In genomic region chr14:8042577-8042976, GRCm38 (mm10) we compare ENCODE assay signal across 37 mouse cellular contexts. TPM values are rescaled to one million over a fixed set of nuclear protein-coding genes. Genes with fewer than 3 reads are reported as not detected.
"Had no signal": no experiment of that assay in that cellular context is flagged by ENCODE, and none has a peak within 500 bp of the region (broad histone marks: within the 10 kb centered on the region; RNA-seq: fewer than 3 reads in every experiment).

No protein-coding gene starts in this region.

- ATAC-seq: hindbrain, embryonic 16.5 days; hindbrain, postnatal 0 days; inflammation-experienced regulatory T-cells, adult 6 months; intestine, embryonic 15.5 days; intestine, embryonic 16.5 days; intestine, postnatal 0 days had no signal

- H3K27me3 ChIP-seq: heart, embryonic 13.5 days; heart, embryonic 15.5 days; hindbrain, embryonic 12.5 days; hindbrain, embryonic 13.5 days; hindbrain, embryonic 15.5 days; intestine, embryonic 15.5 days; kidney, embryonic 15.5 days had no signal

- H3K4me3 ChIP-seq: heart, embryonic 13.5 days; heart, embryonic 15.5 days; hindbrain, embryonic 10.5 days; hindbrain, embryonic 12.5 days; hindbrain, embryonic 13.5 days; hindbrain, embryonic 15.5 days; intestine, embryonic 15.5 days; kidney, embryonic 15.5 days; layer of hippocampus, adult 2 months; left cerebral cortex, adult 2 months had no signal

- H3K4me2 ChIP-seq: heart, embryonic 11.5 days; heart, embryonic 13.5 days; heart, embryonic 15.5 days; hindbrain, embryonic 12.5 days; hindbrain, embryonic 13.5 days; hindbrain, embryonic 14.5 days; hindbrain, embryonic 15.5 days; intestine, embryonic 15.5 days; kidney, embryonic 15.5 days had no signal

- H3K27ac ChIP-seq: heart, embryonic 13.5 days; heart, embryonic 15.5 days; hindbrain, embryonic 10.5 days; hindbrain, embryonic 12.5 days; hindbrain, embryonic 13.5 days; hindbrain, embryonic 14.5 days; hindbrain, embryonic 15.5 days; hindbrain, postnatal 0 days; intestine, embryonic 15.5 days; kidney, embryonic 15.5 days; kidney, postnatal 0 days; layer of hippocampus, adult 2 months; left cerebral cortex, adult 2 months had no signal

- H3K9me3 ChIP-seq: heart, embryonic 13.5 days; heart, embryonic 15.5 days; hindbrain, embryonic 10.5 days; hindbrain, embryonic 12.5 days; hindbrain, embryonic 13.5 days; hindbrain, embryonic 15.5 days; intestine, embryonic 15.5 days; kidney, embryonic 15.5 days had no signal

- H3K4me1 ChIP-seq: heart, embryonic 13.5 days; heart, embryonic 15.5 days; hindbrain, embryonic 10.5 days; hindbrain, embryonic 12.5 days; hindbrain, embryonic 13.5 days; hindbrain, embryonic 15.5 days; intestine, embryonic 15.5 days; kidney, embryonic 15.5 days had no signal

- DNase-seq: heart, postnatal 10 days; heart, postnatal 36 days; heart, postnatal 4 days; kidney, adult 11 months; kidney, adult 18-20 months; kidney, adult 2 months; kidney, adult 8-10 months; kidney, adult 9 months; kidney, postnatal 10 days; kidney, postnatal 14 days; kidney, postnatal 25 days; kidney, postnatal 36 days; kidney, postnatal 4 days; layer of hippocampus, adult 9-11 months; layer of hippocampus, postnatal 36 days had no signal

- H3K36me3 ChIP-seq: intestine, embryonic 15.5 days had no signal

- H3K9ac ChIP-seq: heart, embryonic 13.5 days; heart, embryonic 15.5 days; hindbrain, embryonic 12.5 days; hindbrain, embryonic 13.5 days; hindbrain, embryonic 14.5 days; hindbrain, embryonic 15.5 days; intestine, embryonic 15.5 days; kidney, embryonic 15.5 days had no signal

RNA-seq across cellular contexts. Expression of gene Dnase1l3, which starts 48.2 kb away (rescaled TPM):
- total RNA-seq: heart, postnatal 10 days; heart, postnatal 4 days; hematopoietic stem cell, adult 5-6 weeks; hindbrain, postnatal 0 days; layer of hippocampus, adult 2 months; layer of hippocampus, adult 8-10 months; layer of hippocampus, postnatal 14 days; layer of hippocampus, postnatal 36 days; left cerebral cortex, adult 18-20 months had no signal
- polyA plus RNA-seq: hindbrain, embryonic 12.5 days had no signal
